Mouse (Mus musculus) brain, adult 2 months (tissue): Measurements from ENCODE around the gene Il12a.

ENCODE experiments used
- DNase-seq: peaks from one replicate; pipeline ENCODE4 v3.0.0; 2011; ENCODE audit warnings: low read depth, low spot score

Gene Il12a

GRCm38 (mm10) chr3:68684207-68684606 lies 6.2 kb upstream of the Il12a start:
- peak; percentile 74 for DNase-seq

GRCm38 (mm10) chr3:68686852-68687560 lies 3.4 kb upstream of the Il12a start:
- DNase-seq, result peak; percentile 78

GRCm38 (mm10) chr3:68689346-68689745 lies 1.1 kb upstream of the Il12a start:
- DNase-seq, result no peak

- no peak for DNase-seq
These were observed 795 bp downstream of the Il12a start for GRCm38 (mm10) chr3:68691100-68691778.

- DNase-seq, result no peak
These were observed 1.6 kb downstream of the Il12a start for GRCm38 (mm10) chr3:68691938-68692599.

GRCm38 (mm10) chr3:68692600-68693225 lies 2.3 kb downstream of the Il12a start:
- DNase-seq, result peak; percentile 60

GRCm38 (mm10) chr3:68693441-68694048 lies 3.1 kb downstream of the Il12a start:
- peak; percentile 93 for DNase-seq

- no peak for DNase-seq
These were observed 4.9 kb downstream of the Il12a start for GRCm38 (mm10) chr3:68695321-68695720.

GRCm38 (mm10) chr3:68696495-68697200 lies 6.2 kb downstream of the Il12a start:
- peak; percentile 50 for DNase-seq

- DNase-seq, result no peak
These were observed 8.2 kb downstream of the Il12a start for GRCm38 (mm10) chr3:68698601-68699000.

GRCm38 (mm10) chr3:68700091-68700490 lies 9.6 kb downstream of the Il12a start:
- DNase-seq, result no peak

GRCm38 (mm10) chr3:68706307-68706706 lies 15.9 kb downstream of the Il12a start:
- DNase-seq, result no peak

- peak; percentile 81 for DNase-seq
These were observed 17.8 kb downstream of the Il12a start for GRCm38 (mm10) chr3:68708230-68708629.

- DNase-seq, result peak; percentile 83
These were observed 18.9 kb downstream of the Il12a start for GRCm38 (mm10) chr3:68709198-68709797.

GRCm38 (mm10) chr3:68710436-68710835 lies 20.0 kb downstream of the Il12a start:
- no peak for DNase-seq

- no peak for DNase-seq
These were observed 21.1 kb downstream of the Il12a start for GRCm38 (mm10) chr3:68711510-68711909.

GRCm38 (mm10) chr3:68713550-68713949 lies 23.1 kb downstream of the Il12a start:
- peak; percentile 80 for DNase-seq

- peak; percentile 82 for DNase-seq
These were observed 26.9 kb downstream of the Il12a start for GRCm38 (mm10) chr3:68717346-68717745.

- DNase-seq, result no peak
These were observed 28.9 kb downstream of the Il12a start for GRCm38 (mm10) chr3:68719229-68719819.

- DNase-seq, result peak; percentile 26
These were observed 29.8 kb downstream of the Il12a start for GRCm38 (mm10) chr3:68720258-68720657.
